Mouse (Mus musculus): ENCODE measurements around the gene Dip2b. TPM values are rescaled to one million over a fixed set of nuclear protein-coding genes. Genes with fewer than 3 reads are reported as not detected.

Dip2b gene
- total RNA-seq, 2 experiments from 2014 or later, result 5.4 to 9.8 TPM

GRCm38 (mm10) chr15:100190083-100190482 lies 151.6 kb downstream of the Dip2b start:
- no peak for ATAC-seq (replicated peaks; ENCODE audit: low FRiP score, poor library complexity, severe bottlenecking)

- no peak for ATAC-seq (replicated peaks; ENCODE audit: low FRiP score, poor library complexity, severe bottlenecking)
These were observed 160.7 kb downstream of the Dip2b start for GRCm38 (mm10) chr15:100198983-100199745.

- ATAC-seq (replicated peaks; ENCODE audit: low FRiP score, poor library complexity, severe bottlenecking), result no peak
These were observed 161.3 kb downstream of the Dip2b start for GRCm38 (mm10) chr15:100199790-100200189.

- ATAC-seq (replicated peaks; ENCODE audit: low FRiP score, poor library complexity, severe bottlenecking), result no peak
These were observed 163.3 kb downstream of the Dip2b start for GRCm38 (mm10) chr15:100201806-100202205.

GRCm38 (mm10) chr15:100202431-100203015 lies 164.1 kb downstream of the Dip2b start:
- no peak for ATAC-seq (replicated peaks; ENCODE audit: low FRiP score, poor library complexity, severe bottlenecking)

- no peak for ATAC-seq (replicated peaks; ENCODE audit: low FRiP score, poor library complexity, severe bottlenecking)
These were observed 166.1 kb downstream of the Dip2b start for GRCm38 (mm10) chr15:100204574-100204973.

- no peak for ATAC-seq (replicated peaks; ENCODE audit: low FRiP score, poor library complexity, severe bottlenecking)
These were observed 171.5 kb downstream of the Dip2b start for GRCm38 (mm10) chr15:100210013-100210412.

GRCm38 (mm10) chr15:100213339-100213738 lies 174.9 kb downstream of the Dip2b start:
- ATAC-seq (replicated peaks; ENCODE audit: low FRiP score, poor library complexity, severe bottlenecking), result no peak

- ATAC-seq (replicated peaks; ENCODE audit: low FRiP score, poor library complexity, severe bottlenecking), result no peak
These were observed 176.6 kb downstream of the Dip2b start for GRCm38 (mm10) chr15:100215092-100215491.

GRCm38 (mm10) chr15:100216173-100216572 lies 177.7 kb downstream of the Dip2b start:
- ATAC-seq (replicated peaks; ENCODE audit: low FRiP score, poor library complexity, severe bottlenecking), result no peak

- ATAC-seq (replicated peaks; ENCODE audit: low FRiP score, poor library complexity, severe bottlenecking), result no peak
These were observed 179.6 kb downstream of the Dip2b start for GRCm38 (mm10) chr15:100218018-100218417.

GRCm38 (mm10) chr15:100219396-100219795 lies 180.9 kb downstream of the Dip2b start:
- no peak for ATAC-seq (replicated peaks; ENCODE audit: low FRiP score, poor library complexity, severe bottlenecking)

GRCm38 (mm10) chr15:100220916-100221315 lies 182.5 kb downstream of the Dip2b start:
- no peak for ATAC-seq (replicated peaks; ENCODE audit: low FRiP score, poor library complexity, severe bottlenecking)

- no peak for ATAC-seq (replicated peaks; ENCODE audit: low FRiP score, poor library complexity, severe bottlenecking)
These were observed 186.9 kb downstream of the Dip2b start for GRCm38 (mm10) chr15:100225381-100225780.

- ATAC-seq (replicated peaks; ENCODE audit: low FRiP score, poor library complexity, severe bottlenecking), result no peak
These were observed 187.4 kb downstream of the Dip2b start for GRCm38 (mm10) chr15:100225891-100226290.

- peak; percentile 83 for ATAC-seq (replicated peaks; ENCODE audit: low FRiP score, poor library complexity, severe bottlenecking)
These were observed 188.7 kb downstream of the Dip2b start for GRCm38 (mm10) chr15:100227031-100227662.

GRCm38 (mm10) chr15:100227663-100228534 lies 189.4 kb downstream of the Dip2b start, which contains the start of gene Atf1:
Gene Atf1, plus strand, starts transcription at chr15:100227819.
- peak; percentile 70 for ATAC-seq (replicated peaks; ENCODE audit: low FRiP score, poor library complexity, severe bottlenecking)

- 0 out of 2 replicates have a peak, but pooled peaks have one; percentile 13 for ATAC-seq (replicated peaks; ENCODE audit: low FRiP score, poor library complexity, severe bottlenecking)
These were observed 190.3 kb downstream of the Dip2b start for GRCm38 (mm10) chr15:100228535-100229336.

GRCm38 (mm10) chr15:100230655-100231054 lies 192.2 kb downstream of the Dip2b start:
- ATAC-seq (replicated peaks; ENCODE audit: low FRiP score, poor library complexity, severe bottlenecking), result no peak

All from erythroid progenitor cell, adult 5-6 weeks (primary cell).